Mouse (Mus musculus): ENCODE results near the gene Hormad2.

GRCm38 (mm10) chr11:4323481-4323880 lies 117.4 kb downstream of the Hormad2 start:
- no peak for TF ChIP-seq POLR2A (IDR thresholded peaks at IDR 0.05; ENCODE audit: insufficient read depth, low read depth, low read length)
- TF ChIP-seq CTCF (IDR thresholded peaks at IDR 0.05; ENCODE audit: insufficient read depth, low read depth, low read length), result no peak

All from olfactory bulb, adult 2 months (tissue).